Mouse (Mus musculus) CH12.LX (cell line): ENCODE measurements around the gene Adamts15.

ENCODE experiments used
- CHD1 ChIP-seq: IDR thresholded peaks from 2 replicates; pipeline ENCODE4 v1.6.1; 2012; ENCODE audit warnings: low read depth, low read length, improper control_type of control experiment, inconsistent platforms
- CHD2 ChIP-seq: IDR thresholded peaks from 2 replicates; pipeline ENCODE4 v1.6.1; 2011; ENCODE audit warnings: low read length, improper control_type of control experiment
- CTCF ChIP-seq, 2 experiments: IDR thresholded peaks in 1 of 2; conservative IDR thresholded peaks in 1 of 2; 2 replicates each; pipeline ENCODE4 v1.5.1; 2011 to 2012; ENCODE audit warnings: low read depth in 2 of 2, low read length in 2 of 2, improper control_type of control experiment in 1 of 2, inconsistent platforms in 1 of 2, mild to moderate bottlenecking in 1 of 2, moderate library complexity in 1 of 2
- GABPA ChIP-seq: IDR thresholded peaks from 2 replicates; pipeline ENCODE4 v1.6.1; 2012; ENCODE audit warnings: low read depth, low read length, improper control_type of control experiment, inconsistent platforms; ENCODE audit not compliant: insufficient replicate concordance
- HCFC1 ChIP-seq: IDR thresholded peaks from 2 replicates; pipeline ENCODE4 v1.6.1; 2012; ENCODE audit warnings: low read depth, mild to moderate bottlenecking, inconsistent platforms, low read length, improper control_type of control experiment
- KAT2A ChIP-seq: IDR thresholded peaks from 2 replicates; pipeline ENCODE4 v1.6.1; 2012; ENCODE audit warnings: low read length, improper control_type of control experiment, inconsistent platforms; ENCODE audit not compliant: insufficient replicate concordance
- MAFK ChIP-seq: IDR thresholded peaks from 2 replicates; pipeline ENCODE4 v1.6.1; 2011; ENCODE audit warnings: low read length, improper control_type of control experiment; ENCODE audit not compliant: insufficient replicate concordance
- POLR2A ChIP-seq: IDR thresholded peaks from 2 replicates; pipeline ENCODE4 v1.6.1; 2011; ENCODE audit warnings: low read depth, mild to moderate bottlenecking, improper control_type of control experiment, low read length
- POLR2AphosphoS2 ChIP-seq: IDR thresholded peaks from 2 replicates; pipeline ENCODE4 v1.6.1; 2011; ENCODE audit warnings: low read depth, low read length, improper control_type of control experiment
- RCOR1 ChIP-seq: conservative IDR thresholded peaks from 2 replicates; pipeline ENCODE4 v1.6.1; 2012; ENCODE audit warnings: low read depth, mild to moderate bottlenecking, inconsistent platforms, low read length, improper control_type of control experiment
- SMC3 ChIP-seq: IDR thresholded peaks from 2 replicates; pipeline ENCODE4 v1.6.1; 2011; ENCODE audit warnings: low read depth, low read length, improper control_type of control experiment
- USF1 ChIP-seq: IDR thresholded peaks from 2 replicates; pipeline ENCODE4 v1.6.1; 2014; ENCODE audit warnings: low read depth, mild to moderate bottlenecking, inconsistent platforms, low read length, improper control_type of control experiment
- USF2 ChIP-seq: conservative IDR thresholded peaks from 2 replicates; pipeline ENCODE4 v1.6.1; 2011; ENCODE audit warnings: low read depth, low read length, improper control_type of control experiment
- ZKSCAN1 ChIP-seq: IDR thresholded peaks from 2 replicates; pipeline ENCODE4 v1.6.1; 2012; ENCODE audit warnings: low read depth, inconsistent platforms, low read length, improper control_type of control experiment, borderline replicate concordance

DNA sequence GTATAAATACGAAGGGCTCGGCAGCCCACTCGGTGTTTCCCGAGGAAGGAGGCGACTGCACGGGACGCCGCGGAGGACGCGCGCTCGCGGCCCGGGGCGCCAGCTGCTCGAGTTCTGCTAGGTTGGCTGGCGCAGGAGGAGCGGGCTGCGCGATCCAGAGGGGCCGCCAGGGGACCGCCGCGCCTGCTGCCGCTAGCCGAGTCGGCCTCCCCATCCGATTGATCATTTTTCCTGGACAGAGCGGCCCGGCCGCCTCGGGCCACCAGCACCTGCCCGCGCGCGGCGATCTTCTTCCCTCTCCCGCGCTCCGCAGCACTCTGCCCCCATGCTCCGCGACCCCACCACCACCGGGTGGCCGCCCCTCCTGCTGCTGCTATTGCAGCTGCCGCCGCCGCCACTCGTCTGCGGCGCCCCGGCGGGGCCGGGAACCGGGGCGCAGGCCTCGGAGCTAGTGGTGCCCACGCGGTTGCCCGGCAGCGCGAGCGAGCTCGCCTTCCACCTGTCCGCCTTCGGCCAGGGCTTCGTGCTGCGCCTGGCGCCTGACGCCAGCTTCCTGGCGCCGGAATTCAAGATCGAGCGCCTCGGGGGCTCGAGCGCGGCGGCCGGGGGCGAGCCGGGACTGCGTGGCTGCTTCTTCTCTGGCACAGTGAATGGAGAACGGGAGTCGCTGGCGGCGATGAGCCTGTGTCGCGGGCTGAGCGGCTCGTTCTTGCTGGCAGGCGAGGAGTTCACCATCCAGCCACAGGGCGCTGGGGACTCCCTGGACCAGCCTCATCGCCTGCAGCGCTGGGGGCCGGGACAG lies 20.5 kb upstream of the Adamts15 start, which contains the start of gene Adamts8:
- no peak for TF ChIP-seq ZKSCAN1
- no peak for TF ChIP-seq POLR2AphosphoS2
- no peak for TF ChIP-seq SMC3
- TF ChIP-seq USF1 = no peak
- no peak for TF ChIP-seq KAT2A
- TF ChIP-seq CHD2 = no peak
- no peak for TF ChIP-seq CHD1
- TF ChIP-seq USF2 = no peak
- no peak for TF ChIP-seq CTCF (conservative IDR thresholded peaks at IDR 0.05 in 1 of 2, IDR thresholded peaks at IDR 0.05 in 1 of 2; ENCODE audit: low read depth in 2 of 2, low read length in 2 of 2)
- no peak for TF ChIP-seq MAFK
- no peak for TF ChIP-seq HCFC1
- no peak for TF ChIP-seq RCOR1
- TF ChIP-seq POLR2A = no peak
- TF ChIP-seq GABPA = no peak
